Mouse (Mus musculus): Measurements from ENCODE around the gene Cyb561a3. TPM values are rescaled to one million over a fixed set of nuclear protein-coding genes. Genes with fewer than 3 reads are reported as not detected.

The Cyb561a3 gene
- polyA plus RNA-seq, 1 experiment from 2014 or later = 14.2 TPM

- H3K4me3 ChIP-seq = no peak overlapping the region
- no peaks in the 10 kb centered on the region for H3K27me3 ChIP-seq (ENCODE audit: insufficient read depth, poor library complexity, severe bottlenecking)
- H3K27ac ChIP-seq = no peak overlapping the region
- 94% methylated on average over 6 of the region's 6 CpGs for WGBS
- H3K36me3 ChIP-seq = peaks cover 62% of the 10 kb centered on the region
- no peaks in the 10 kb centered on the region for H3K4me1 ChIP-seq (replicated peaks)
- no peak for DNase-seq (ENCODE audit: low spot score)
- H3K9me3 ChIP-seq = no peaks in the 10 kb centered on the region
Observed at GRCm38 (mm10) chr19:10569627-10570026, 7.3 kb upstream of the Cyb561a3 start.

GRCm38 (mm10) chr19:10580102-10580501 lies 3.1 kb downstream of the Cyb561a3 start:
- Histone ChIP-seq H3K9me3 (no peaks in the 10 kb centered on the region), H3K36me3 (peaks cover 11% of the 10 kb centered on the region), H3K27ac (no peak overlapping the region), H3K4me1 (replicated peaks) (peaks cover 26% of the 10 kb centered on the region), H3K4me3 (no peak overlapping the region), H3K27me3 (ENCODE audit: insufficient read depth, poor library complexity, severe bottlenecking) (no peaks in the 10 kb centered on the region)
- WGBS = 87% methylated on average over 3 of the region's 3 CpGs
- DNase-seq (ENCODE audit: low spot score) = no peak

GRCm38 (mm10) chr19:10580761-10581160 lies 3.8 kb downstream of the Cyb561a3 start:
- DNase-seq (ENCODE audit: low spot score) = no peak
- Histone ChIP-seq H3K9me3 (no peaks in the 10 kb centered on the region), H3K36me3 (peaks cover 10% of the 10 kb centered on the region), H3K27me3 (ENCODE audit: insufficient read depth, poor library complexity, severe bottlenecking) (no peaks in the 10 kb centered on the region), H3K4me1 (replicated peaks) (peaks cover 21% of the 10 kb centered on the region), H3K27ac (no peak overlapping the region), H3K4me3 (no peak overlapping the region)
- 84% methylated on average over 3 of the region's 3 CpGs for WGBS

GRCm38 (mm10) chr19:10581984-10582383 lies 5.0 kb downstream of the Cyb561a3 start:
- Histone ChIP-seq H3K9me3 (no peaks in the 10 kb centered on the region), H3K27me3 (ENCODE audit: insufficient read depth, poor library complexity, severe bottlenecking) (no peaks in the 10 kb centered on the region), H3K4me3 (no peak overlapping the region), H3K27ac (no peak overlapping the region), H3K36me3 (peaks cover 10% of the 10 kb centered on the region), H3K4me1 (replicated peaks) (peaks cover 13% of the 10 kb centered on the region)
- WGBS = 86% methylated on average over 6 of the region's 6 CpGs
- no peak for DNase-seq (ENCODE audit: low spot score)

- Histone ChIP-seq H3K36me3 (peaks cover 14% of the 10 kb centered on the region), H3K27me3 (ENCODE audit: insufficient read depth, poor library complexity, severe bottlenecking) (no peaks in the 10 kb centered on the region), H3K4me1 (replicated peaks) (peaks cover 2% of the 10 kb centered on the region), H3K9me3 (no peaks in the 10 kb centered on the region), H3K27ac (no peak overlapping the region), H3K4me3 (no peak overlapping the region)
- DNase-seq (ENCODE audit: low spot score) = no peak
- WGBS = 82% methylated on average over 7 of the region's 7 CpGs
Observed at GRCm38 (mm10) chr19:10583550-10584146, 6.7 kb downstream of the Cyb561a3 start.

- Histone ChIP-seq H3K36me3 (peaks cover 14% of the 10 kb centered on the region), H3K4me3 (no peak overlapping the region), H3K4me1 (replicated peaks) (peaks cover 10% of the 10 kb centered on the region), H3K27ac (no peak overlapping the region), H3K9me3 (no peaks in the 10 kb centered on the region), H3K27me3 (ENCODE audit: insufficient read depth, poor library complexity, severe bottlenecking) (no peaks in the 10 kb centered on the region)
- DNase-seq (ENCODE audit: low spot score) = no peak
- WGBS = 87% methylated on average over 8 of the region's 8 CpGs
Observed at GRCm38 (mm10) chr19:10585112-10585511, 8.1 kb downstream of the Cyb561a3 start.

GRCm38 (mm10) chr19:10587231-10587630 lies 10.3 kb downstream of the Cyb561a3 start:
- peaks cover 10% of the 10 kb centered on the region for H3K4me1 ChIP-seq (replicated peaks)
- no peaks in the 10 kb centered on the region for H3K9me3 ChIP-seq
- DNase-seq (ENCODE audit: low spot score) = no peak
- no peaks in the 10 kb centered on the region for H3K27me3 ChIP-seq (ENCODE audit: insufficient read depth, poor library complexity, severe bottlenecking)
- no peak overlapping the region for H3K27ac ChIP-seq
- 89% methylated on average over 8 of the region's 8 CpGs for WGBS
- no peak overlapping the region for H3K4me3 ChIP-seq
- H3K36me3 ChIP-seq = peaks cover 19% of the 10 kb centered on the region

GRCm38 (mm10) chr19:10589127-10589857 lies 12.3 kb downstream of the Cyb561a3 start:
- peaks cover 38% of the 10 kb centered on the region for H3K36me3 ChIP-seq
- no peaks in the 10 kb centered on the region for H3K27me3 ChIP-seq (ENCODE audit: insufficient read depth, poor library complexity, severe bottlenecking)
- no peak overlapping the region for H3K4me3 ChIP-seq
- no peaks in the 10 kb centered on the region for H3K9me3 ChIP-seq
- DNase-seq (ENCODE audit: low spot score) = no peak
- WGBS = 60% methylated on average over 5 of the region's 5 CpGs
- peak overlapping the region; percentile 67; the same call in 1 of the 2 replicates for H3K27ac ChIP-seq
- H3K4me1 ChIP-seq (replicated peaks) = peaks cover 10% of the 10 kb centered on the region

GRCm38 (mm10) chr19:10590301-10590700 lies 13.3 kb downstream of the Cyb561a3 start:
- no peaks in the 10 kb centered on the region for H3K9me3 ChIP-seq
- DNase-seq (ENCODE audit: low spot score) = no peak
- 79% methylated on average over 3 of the region's 3 CpGs for WGBS
- no peak overlapping the region for H3K27ac ChIP-seq
- H3K27me3 ChIP-seq (ENCODE audit: insufficient read depth, poor library complexity, severe bottlenecking) = no peaks in the 10 kb centered on the region
- peaks cover 10% of the 10 kb centered on the region for H3K4me1 ChIP-seq (replicated peaks)
- no peak overlapping the region for H3K4me3 ChIP-seq
- peaks cover 43% of the 10 kb centered on the region for H3K36me3 ChIP-seq

GRCm38 (mm10) chr19:10591659-10592377 lies 14.8 kb downstream of the Cyb561a3 start:
- 92% methylated on average over 6 of the region's 6 CpGs for WGBS
- H3K4me3 ChIP-seq = no peak overlapping the region
- H3K27me3 ChIP-seq (ENCODE audit: insufficient read depth, poor library complexity, severe bottlenecking) = no peaks in the 10 kb centered on the region
- H3K36me3 ChIP-seq = peaks cover 57% of the 10 kb centered on the region
- no peak for DNase-seq (ENCODE audit: low spot score)
- no peaks in the 10 kb centered on the region for H3K9me3 ChIP-seq
- H3K4me1 ChIP-seq (replicated peaks) = peaks cover 10% of the 10 kb centered on the region
- no peak overlapping the region for H3K27ac ChIP-seq

- DNase-seq (ENCODE audit: low spot score) = no peak
- Histone ChIP-seq H3K9me3 (no peaks in the 10 kb centered on the region), H3K4me1 (replicated peaks) (peaks cover 11% of the 10 kb centered on the region), H3K4me3 (no peak overlapping the region), H3K36me3 (peaks cover 68% of the 10 kb centered on the region), H3K27me3 (ENCODE audit: insufficient read depth, poor library complexity, severe bottlenecking) (no peaks in the 10 kb centered on the region), H3K27ac (no peak overlapping the region)
- WGBS = 39% methylated on average over 3 of the region's 3 CpGs
Observed at GRCm38 (mm10) chr19:10598188-10598587, 21.2 kb downstream of the Cyb561a3 start.

GRCm38 (mm10) chr19:10599648-10600047 lies 22.7 kb downstream of the Cyb561a3 start:
- DNase-seq (ENCODE audit: low spot score) = no peak
- Histone ChIP-seq H3K9me3 (no peaks in the 10 kb centered on the region), H3K27me3 (ENCODE audit: insufficient read depth, poor library complexity, severe bottlenecking) (no peaks in the 10 kb centered on the region), H3K4me1 (replicated peaks) (peaks cover 26% of the 10 kb centered on the region), H3K27ac (no peak overlapping the region), H3K4me3 (no peak overlapping the region), H3K36me3 (peaks cover 53% of the 10 kb centered on the region)
- WGBS = 94% methylated on average over 2 of the region's 2 CpGs

- Histone ChIP-seq H3K27ac (peak overlapping the region; percentile 96), H3K36me3 (peaks cover 34% of the 10 kb centered on the region), H3K27me3 (ENCODE audit: insufficient read depth, poor library complexity, severe bottlenecking) (no peaks in the 10 kb centered on the region), H3K4me3 (peak overlapping the region; percentile 50), H3K4me1 (replicated peaks) (peaks cover 43% of the 10 kb centered on the region), H3K9me3 (no peaks in the 10 kb centered on the region)
- 9% methylated on average over 6 of the region's 6 CpGs for WGBS
- DNase-seq (ENCODE audit: low spot score) = no peak
Observed at GRCm38 (mm10) chr19:10602247-10602769, 25.3 kb downstream of the Cyb561a3 start.
